Mouse (Mus musculus) inflammation-experienced regulatory T-cells, adult 16 weeks (primary cell): ENCODE data around the gene Fancl. TPM values are rescaled to one million over a fixed set of nuclear protein-coding genes. Genes with fewer than 3 reads are reported as not detected.

ENCODE experiments used
- polyA plus RNA-seq: library from polyadenylated mRNA; unstranded; fragments of 100-300 nt; shearing (Covaris generic); gene quantifications from one replicate; pipeline ENCODE4 v1.2.1, GENCODE M21; 2017

The Fancl gene
- 26.2 TPM for polyA plus RNA-seq

GRCm38 (mm10) chr11:26385971-26386370 lies at the start of gene Fancl:
Gene Fancl, plus strand, starts transcription at chr11:26386135.

Other genes starting within 250 kb of the Fancl start
- gene 5730522E02Rik, start 175.4 kb upstream of the Fancl start, polyA plus RNA-seq = not detected
- gene Gm6899, start 207.1 kb downstream of the Fancl start, polyA plus RNA-seq = not detected
- gene Vrk2, start 207.9 kb downstream of the Fancl start, polyA plus RNA-seq = 58.5 TPM